Mouse (Mus musculus) lung, postnatal 14 days (tissue): ENCODE data around the gene Sphk1.

ENCODE experiments used
- DNase-seq: peaks from one replicate; pipeline ENCODE4 v3.0.0; 2021

Gene Sphk1

GRCm38 (mm10) chr11:116511301-116511868 is 19.3 kb upstream of the Sphk1 start:
- DNase-seq = no peak

- no peak for DNase-seq
Observed at GRCm38 (mm10) chr11:116512154-116512553, 18.6 kb upstream of the Sphk1 start.

GRCm38 (mm10) chr11:116512987-116513386 is 17.7 kb upstream of the Sphk1 start:
- no peak for DNase-seq

- DNase-seq = no peak
Observed at GRCm38 (mm10) chr11:116513531-116514038, 17.1 kb upstream of the Sphk1 start.

GRCm38 (mm10) chr11:116515330-116516020 is 15.2 kb upstream of the Sphk1 start:
- DNase-seq = no peak

GRCm38 (mm10) chr11:116518482-116518881 is 12.2 kb upstream of the Sphk1 start:
- DNase-seq = peak; percentile 53

GRCm38 (mm10) chr11:116521143-116521542 is 9.6 kb upstream of the Sphk1 start:
- peak; percentile 25 for DNase-seq

GRCm38 (mm10) chr11:116522046-116522445 is 8.7 kb upstream of the Sphk1 start:
- DNase-seq = no peak

- DNase-seq = peak; percentile 20
Observed at GRCm38 (mm10) chr11:116522886-116523698, 7.6 kb upstream of the Sphk1 start.

- peak; percentile 11 for DNase-seq
Observed at GRCm38 (mm10) chr11:116523699-116524189, 7.0 kb upstream of the Sphk1 start.

GRCm38 (mm10) chr11:116528636-116529320 is 1.9 kb upstream of the Sphk1 start:
- no peak for DNase-seq

GRCm38 (mm10) chr11:116531371-116532191 is 856 bp downstream of the Sphk1 start:
- DNase-seq = no peak

- DNase-seq = peak; percentile 45
Observed at GRCm38 (mm10) chr11:116532262-116532809, 1.6 kb downstream of the Sphk1 start.

GRCm38 (mm10) chr11:116532810-116533338 is 2.1 kb downstream of the Sphk1 start:
- DNase-seq = peak; percentile 77

GRCm38 (mm10) chr11:116533341-116534153 is 2.8 kb downstream of the Sphk1 start:
- DNase-seq = peak; percentile 45

- DNase-seq = peak; percentile 79
Observed at GRCm38 (mm10) chr11:116534154-116534865, 3.6 kb downstream of the Sphk1 start.

GRCm38 (mm10) chr11:116536685-116537084 is 6.0 kb downstream of the Sphk1 start:
- no peak for DNase-seq

- DNase-seq = no peak
Observed at GRCm38 (mm10) chr11:116537388-116537787, 6.7 kb downstream of the Sphk1 start.

GRCm38 (mm10) chr11:116538142-116538735 is 7.5 kb downstream of the Sphk1 start:
- no peak for DNase-seq
